Mouse (Mus musculus) layer of hippocampus, postnatal 36 days (tissue): Measurements from ENCODE around the gene Strn4. TPM values are rescaled to one million over a fixed set of nuclear protein-coding genes. Genes with fewer than 3 reads are reported as not detected.
A peak's percentile ranks its signal among the peaks of the same experiment; 100 is the strongest.

Experiments used
- DNase-seq, 2 experiments: peaks; one replicate each; pipeline ENCODE4 v3.0.0; 2022
- total RNA-seq, 2 experiments: library from RNA; stranded (reverse); gene quantifications; 2 replicates each; pipeline ENCODE4 v1.2.3; 2021

Strn4 gene
- total RNA-seq, 2 experiments from 2014 or later = 288 to 292 TPM

- DNase-seq = no peak
These were observed 62.0 kb downstream of the Strn4 start for GRCm38 (mm10) chr7:16877717-16878116.

GRCm38 (mm10) chr7:16879796-16880547 lies 64.3 kb downstream of the Strn4 start:
- peak in 1 of 2 experiments; percentile 52 for DNase-seq

GRCm38 (mm10) chr7:16880615-16881014 lies 64.9 kb downstream of the Strn4 start:
- no peak for DNase-seq

GRCm38 (mm10) chr7:16883162-16883561 lies 67.5 kb downstream of the Strn4 start:
- no peak for DNase-seq

- no peak for DNase-seq
These were observed 68.6 kb downstream of the Strn4 start for GRCm38 (mm10) chr7:16884334-16884733.

GRCm38 (mm10) chr7:16885271-16885776 lies 69.6 kb downstream of the Strn4 start:
- DNase-seq = no peak

- no peak for DNase-seq
These were observed 70.2 kb downstream of the Strn4 start for GRCm38 (mm10) chr7:16885905-16886304.

Other genes with a start within 250 kb of the Strn4 start
- gene Arhgap35, start 200.9 kb upstream of the Strn4 start, total RNA-seq = 100 to 1,000 TPM; 129 to 133 TPM
- not detected for gene Ceacam15, start 140.2 kb upstream of the Strn4 start, total RNA-seq
- gene Ceacam9, start 94.0 kb upstream of the Strn4 start, total RNA-seq = not detected
- gene Ap2s1, start 77.5 kb upstream of the Strn4 start, total RNA-seq = 100 to 1,000 TPM; 257 to 299 TPM
- gene Slc1a5, start 34.5 kb upstream of the Strn4 start, total RNA-seq = 1 to 10 TPM; 2.1 to 2.7 TPM
- gene Fkrp, start 843 bp downstream of the Strn4 start, total RNA-seq = 10 to 100 TPM; 41.8 to 44.7 TPM
- 1 to 10 TPM; 5.8 to 8.2 TPM for gene Prkd2, start 27.0 kb downstream of the Strn4 start, total RNA-seq
- gene Dact3, start 59.4 kb downstream of the Strn4 start, total RNA-seq = 100 to 1,000 TPM; 146 to 149 TPM
- 1 to 10 TPM; 2.4 to 2.7 TPM for gene Gng8, start 75.9 kb downstream of the Strn4 start, total RNA-seq
- not detected for gene Ptgir, start 90.6 kb downstream of the Strn4 start, total RNA-seq
- gene Calm3, start 108.2 kb downstream of the Strn4 start, total RNA-seq = 1,000 to 10,000 TPM; 2,055 to 2,361 TPM
- gene Pnmal2, start 128.8 kb downstream of the Strn4 start, total RNA-seq = 100 to 1,000 TPM; 345 to 361 TPM
- 100 to 1,000 TPM; 119 to 124 TPM for gene Pnmal1, start 143.8 kb downstream of the Strn4 start, total RNA-seq
- 10 to 100 TPM; 55.2 to 56.6 TPM for gene Gm42372, start 167.2 kb downstream of the Strn4 start, total RNA-seq
- gene Ccdc8, start 176.8 kb downstream of the Strn4 start, total RNA-seq = 1 to 10 TPM; 2.2 to 2.8 TPM
- 100 to 1,000 TPM; 147 to 149 TPM for gene Ppp5c, start 212.0 kb downstream of the Strn4 start, total RNA-seq
- gene Hif3a, start 246.5 kb downstream of the Strn4 start, total RNA-seq = 10 to 100 TPM in 1 of 2 experiments, 1 to 10 TPM in 1; 4.3 to 14.4 TPM